Mouse (Mus musculus) frontal cortex, postnatal 25 days (tissue): ENCODE measurements at regions not wholly inside any gene's neighbourhood (a gene's known extent, or its start where the extent isn't known, plus 50 kb on each side); places are given as distances from the start of the nearest gene placed in this dataset.
A peak's percentile ranks its signal among the peaks of the same experiment; 100 is the strongest.

Source experiments
- DNase-seq, 2 experiments: peaks; one replicate each; pipeline ENCODE4 v3.0.0; 2022; ENCODE audit warnings: low spot score in 2 of 2

DNA sequence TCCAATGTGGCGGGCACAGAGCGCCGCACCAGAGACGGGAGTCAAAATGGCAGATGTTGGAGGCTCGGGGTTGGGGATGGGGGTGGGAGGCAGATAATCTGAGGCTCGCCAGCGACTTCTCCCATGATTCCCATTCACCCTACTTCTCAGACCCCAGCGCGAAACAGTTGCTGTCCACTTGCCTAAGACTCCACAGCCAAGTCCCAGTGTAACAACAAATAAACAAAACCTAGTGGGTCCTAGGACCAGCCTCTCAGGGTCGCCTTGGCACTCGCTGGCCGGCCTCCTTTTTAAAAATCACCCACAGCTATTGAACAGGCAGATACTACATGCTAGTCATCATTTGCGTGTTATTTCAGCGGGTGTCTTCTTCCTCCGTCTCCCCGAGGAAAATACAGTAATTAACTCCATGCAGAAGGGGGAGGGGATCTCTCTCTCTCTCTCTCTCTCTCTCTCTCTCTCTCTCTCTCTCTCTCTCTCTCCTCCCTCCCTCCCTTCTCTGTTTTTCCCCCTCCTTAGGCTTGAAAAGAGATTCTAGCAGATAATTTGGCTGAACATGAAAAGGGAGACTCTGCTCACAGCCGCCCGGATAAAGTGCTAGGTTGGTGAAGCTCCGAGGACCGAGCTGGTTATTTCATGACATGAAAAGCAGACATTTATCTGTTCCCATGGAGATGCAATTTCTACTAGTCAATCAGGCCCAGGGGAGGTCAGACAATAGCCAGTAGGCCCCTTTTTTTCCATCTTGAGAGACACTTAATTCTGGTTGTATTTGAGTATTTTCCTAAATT, 71.9 kb upstream of the Zfp217 start:
- DNase-seq = no peak

- peak in 1 of 2 experiments; percentile 12 for DNase-seq
These were observed 71.3 kb upstream of the Zfp217 start for GRCm38 (mm10) chr2:170219161-170219581.

DNA sequence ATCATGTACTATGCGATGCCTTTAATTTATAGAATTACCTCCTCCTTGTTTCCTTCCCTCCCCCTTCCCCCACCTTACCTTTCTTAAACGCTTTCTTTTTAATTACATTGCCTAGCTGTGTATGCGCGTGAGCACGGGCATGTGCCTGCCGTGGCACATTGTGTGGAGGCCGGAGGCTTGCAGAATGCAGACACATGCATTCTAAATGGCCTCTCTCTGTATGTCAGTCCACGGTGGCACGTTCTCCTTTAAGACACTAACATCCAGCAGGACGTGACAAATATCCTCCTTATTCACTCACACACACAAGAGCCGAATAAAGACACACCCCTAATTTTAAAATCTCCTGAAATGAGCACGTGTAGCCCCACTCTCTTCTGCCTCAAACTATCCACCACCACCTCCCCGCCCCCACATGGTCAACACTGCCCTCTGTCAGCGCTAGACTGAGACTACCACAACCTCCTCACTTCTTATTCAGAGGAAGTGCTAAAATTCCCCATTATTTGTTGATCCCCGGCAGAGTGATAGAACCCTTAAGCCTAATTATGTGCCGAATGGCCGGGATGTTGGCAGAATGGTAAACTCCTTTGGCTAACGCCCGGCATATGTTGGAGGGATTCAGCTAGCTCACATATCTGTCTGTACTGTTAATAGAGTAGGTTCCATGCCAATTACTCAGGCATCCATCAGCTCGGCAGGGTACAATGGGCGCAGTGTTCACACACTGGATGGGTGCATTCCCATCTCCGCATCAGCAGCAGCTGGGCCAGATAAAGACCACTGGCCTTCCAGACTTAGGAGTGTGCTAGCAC, 70.5 kb upstream of the Zfp217 start:
- peak; percentile 32 to 40 for DNase-seq

DNA sequence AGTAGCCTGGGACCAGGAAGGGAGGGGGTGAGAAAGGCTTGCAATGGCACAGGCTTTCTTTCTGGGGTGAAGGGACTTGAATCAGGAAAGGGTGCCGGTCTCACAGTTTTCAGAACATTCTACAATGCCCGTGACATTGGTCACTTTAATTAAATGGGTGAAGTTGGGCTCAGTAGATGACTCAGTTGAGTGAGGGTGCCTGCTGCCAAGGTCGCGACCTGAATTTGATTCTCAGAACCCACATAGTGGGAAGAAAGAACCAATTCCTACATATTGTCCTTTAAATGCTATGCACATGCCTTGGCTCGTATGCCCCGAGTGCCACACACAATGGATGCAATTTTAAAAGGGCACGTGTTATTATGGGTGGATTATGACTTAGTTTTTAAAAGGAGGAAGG, 68.4 kb upstream of the Zfp217 start:
- DNase-seq = no peak

- no peak for DNase-seq
These were observed 61.2 kb upstream of the Zfp217 start for GRCm38 (mm10) chr2:170209121-170209520.

- DNase-seq = no peak
These were observed 60.0 kb upstream of the Zfp217 start for GRCm38 (mm10) chr2:170207878-170208277.

DNA sequence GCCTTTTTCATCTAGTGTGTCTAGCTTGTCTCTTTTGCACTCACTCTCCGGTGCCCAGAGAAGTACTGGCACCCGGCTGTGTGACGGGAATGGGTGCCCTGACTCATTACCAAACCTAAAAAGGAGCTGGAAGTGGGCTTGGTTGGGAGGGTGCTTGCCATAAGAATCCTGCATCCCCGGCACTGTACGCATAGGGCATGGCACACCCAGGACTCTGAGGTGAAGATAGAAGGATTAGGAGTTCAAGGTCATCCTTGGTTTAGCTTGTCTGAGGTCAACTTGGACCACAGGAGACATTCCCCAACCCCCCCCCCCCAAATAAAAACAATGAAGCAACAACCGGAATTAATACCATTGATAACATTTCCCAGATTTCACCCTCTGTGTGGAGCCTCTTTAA, 59.5 kb upstream of the Zfp217 start:
- DNase-seq = no peak

GRCm38 (mm10) chr2:170206870-170207269, 59.0 kb upstream of the Zfp217 start:
- no peak for DNase-seq

DNA sequence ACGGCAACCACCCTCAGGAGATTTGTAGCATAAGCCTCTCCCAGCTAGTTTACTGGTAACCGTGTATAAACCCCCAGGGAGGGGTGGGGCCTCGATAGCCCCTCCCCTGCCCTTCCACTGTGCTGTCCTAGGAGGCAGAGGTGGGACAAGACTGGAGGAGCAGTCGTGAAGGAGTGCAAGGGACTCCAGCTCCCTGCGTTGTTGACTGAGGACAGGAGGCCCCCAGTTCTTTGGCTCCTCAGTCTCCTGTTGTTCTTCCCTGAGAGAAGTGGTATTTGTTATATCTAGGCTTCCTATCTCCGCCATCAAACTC, 58.5 kb upstream of the Zfp217 start:
- no peak for DNase-seq

- no peak for DNase-seq
These were observed 57.9 kb upstream of the Zfp217 start for GRCm38 (mm10) chr2:170205591-170206441.

DNA sequence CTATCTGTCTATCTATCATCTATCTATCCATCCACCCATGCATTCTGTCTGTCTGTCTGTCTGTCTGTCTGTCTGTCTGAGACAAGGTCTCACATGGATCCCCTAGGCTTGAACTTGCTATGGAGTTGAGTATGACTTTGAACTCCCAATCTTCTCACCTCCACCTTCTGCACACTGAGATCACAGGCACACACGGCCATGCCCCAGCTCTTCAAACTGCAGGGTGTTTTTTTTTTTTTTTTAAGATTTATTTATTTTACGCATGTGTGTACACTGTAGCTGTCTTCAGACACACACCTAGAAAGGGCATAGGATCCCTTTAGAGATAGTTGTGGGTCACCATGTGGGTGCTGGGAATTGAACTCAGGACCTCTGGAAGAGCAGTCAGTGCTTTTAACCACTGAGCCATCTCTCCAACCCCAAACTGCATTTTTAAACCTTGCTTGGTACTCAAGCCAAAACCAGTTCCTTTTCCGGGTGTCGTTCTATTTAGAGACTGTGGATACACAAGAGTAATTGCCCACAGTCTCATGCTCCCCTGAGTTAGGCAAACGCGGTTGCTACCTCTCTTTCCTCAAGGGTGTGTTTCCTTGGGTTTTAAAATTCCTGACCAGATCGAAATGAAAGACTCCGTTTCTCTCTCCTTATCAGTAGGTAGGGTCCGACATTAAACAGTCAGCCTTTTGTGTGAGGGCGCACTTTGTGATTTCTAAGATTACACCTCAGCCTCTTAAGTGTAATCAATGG, 57.0 kb upstream of the Zfp217 start:
- DNase-seq = no peak

DNA sequence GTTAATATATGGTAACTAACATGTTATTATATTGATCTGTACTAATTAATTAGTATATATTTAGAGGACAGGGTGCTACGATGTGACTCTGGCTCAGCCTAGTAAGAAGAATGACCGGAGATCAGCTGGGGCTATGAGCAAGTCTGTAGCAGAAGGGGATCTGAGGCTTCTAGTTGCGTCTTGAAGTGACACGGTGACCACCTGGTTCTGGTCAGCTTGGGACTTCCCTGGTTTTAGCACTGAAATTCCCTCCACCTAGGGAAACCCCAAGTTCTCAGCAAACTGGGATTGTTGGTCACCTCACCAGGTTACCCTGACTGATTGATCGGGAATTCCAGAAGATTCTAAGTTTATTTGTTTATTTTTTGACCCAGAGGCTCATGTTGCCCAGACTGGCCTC, 55.6 kb upstream of the Zfp217 start:
- DNase-seq = no peak

DNA sequence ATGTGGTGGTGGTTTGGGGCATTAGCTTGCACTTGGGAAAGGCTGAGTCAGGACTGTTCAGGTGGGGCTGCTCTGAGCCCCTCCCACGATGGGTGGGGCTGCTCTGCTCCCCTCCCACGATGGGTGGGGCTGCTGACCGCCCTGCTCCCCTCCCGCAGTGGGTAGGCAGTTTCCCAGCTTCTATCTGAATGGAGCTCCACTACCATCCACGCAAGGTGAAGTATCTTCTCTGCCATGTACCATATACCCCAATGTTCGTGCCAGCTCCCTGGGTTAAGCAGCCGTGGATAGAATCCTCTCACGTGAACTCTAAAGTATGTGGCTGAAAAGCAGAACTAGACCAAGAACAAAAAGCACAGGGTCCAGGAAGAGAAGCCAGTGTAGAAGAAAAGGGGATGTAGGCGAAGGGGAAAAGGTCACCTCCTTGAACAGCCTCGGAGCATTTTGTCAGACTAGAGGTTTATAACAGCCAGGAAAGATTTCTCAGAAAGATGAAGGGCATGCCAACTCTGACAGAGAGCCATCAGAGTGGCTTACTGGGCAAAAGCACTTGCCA, 54.0 kb upstream of the Zfp217 start:
- no peak for DNase-seq
